ENCODE assay signal across 9 mouse cellular contexts in the genomic region with DNA sequence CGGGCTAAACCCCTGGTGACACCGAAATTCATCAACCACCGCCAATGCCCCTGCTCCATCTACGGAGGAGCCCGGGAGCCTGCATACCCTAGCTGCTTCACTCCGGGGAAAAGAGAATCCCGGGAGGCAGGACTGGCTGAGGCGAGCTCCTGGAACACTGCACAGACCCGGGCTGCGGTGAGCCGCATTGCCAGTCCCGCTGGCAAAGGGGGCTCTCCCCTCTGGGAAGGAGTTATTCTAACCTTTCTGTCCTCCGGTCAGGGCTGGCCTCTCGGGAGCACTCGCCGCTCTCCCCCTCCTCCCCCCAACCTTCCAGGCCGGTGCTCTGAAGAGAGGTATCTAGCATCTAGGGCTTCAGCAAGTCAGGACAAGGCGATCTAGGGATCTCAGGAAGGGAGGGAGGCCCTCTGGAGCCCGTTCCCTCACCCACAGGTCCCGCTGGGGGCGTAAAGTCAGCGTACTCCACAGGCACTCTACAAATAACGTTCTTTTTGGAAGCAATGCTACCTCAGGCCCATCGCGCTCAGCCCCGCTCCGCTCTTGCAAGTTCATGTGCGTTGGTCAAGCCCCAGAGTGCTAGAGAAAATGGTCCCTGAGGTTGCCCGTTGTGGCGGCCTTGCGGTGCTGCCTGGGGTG. TPM values are rescaled to one million over a fixed set of nuclear protein-coding genes. Genes with fewer than 3 reads are reported as not detected.
DNase-seq lines count a peak whose midpoint lies in the region; ATAC-seq and TF ChIP-seq lines count a peak whose summit lies in the region.
"Had no signal": no experiment of that assay in that cellular context is flagged by ENCODE, and none has a peak within 500 bp of the region (broad histone marks: within the 10 kb centered on the region; RNA-seq: fewer than 3 reads in every experiment).

No protein-coding gene starts in this region.

- TF ChIP-seq CTCF in lung, adult 2 months (IDR thresholded peaks at IDR 0.05; ENCODE audit: insufficient read depth, low read length): no peak

- ATAC-seq in lung, embryonic 15.5 days (ENCODE audit: borderline replicate concordance, extremely low read depth, low FRiP score, low TSS enrichment): no peak
- ATAC-seq in embryonic facial prominence, embryonic 13.5 days (ENCODE audit: insufficient number of reproducible peaks, insufficient read depth, low FRiP score, low TSS enrichment, low read depth): peak; percentile 61; the same call in 1 of the 2 replicates
- no peak for ATAC-seq in neural tube, embryonic 15.5 days (ENCODE audit: low FRiP score)

- H3K36me3 ChIP-seq in lung, embryonic 15.5 days: no peaks in the 10 kb centered on the region
- no peaks in the 10 kb centered on the region for H3K36me3 ChIP-seq in embryonic facial prominence, embryonic 13.5 days
- peaks cover 33% of the 10 kb centered on the region for H3K36me3 ChIP-seq in limb, embryonic 10.5 days
- H3K36me3 ChIP-seq in neural tube, embryonic 15.5 days: no peaks in the 10 kb centered on the region

- H3K4me1 ChIP-seq in lung, embryonic 15.5 days: peaks cover 10% of the 10 kb centered on the region; the same call in 1 of the 2 replicates
- no peaks in the 10 kb centered on the region for H3K4me1 ChIP-seq in lung, adult 2 months (ENCODE audit: control insufficient read depth, insufficient read depth, low read length)
- H3K4me1 ChIP-seq in embryonic facial prominence, embryonic 13.5 days: peaks cover 60% of the 10 kb centered on the region
- peaks cover 100% of the 10 kb centered on the region for H3K4me1 ChIP-seq in limb, embryonic 10.5 days
- H3K4me1 ChIP-seq in neural tube, embryonic 15.5 days: peaks cover 67% of the 10 kb centered on the region

- H3K27me3 ChIP-seq in lung, embryonic 15.5 days: peaks cover 100% of the 10 kb centered on the region
- H3K27me3 ChIP-seq in embryonic facial prominence, embryonic 13.5 days: peaks cover 98% of the 10 kb centered on the region
- peaks cover 84% of the 10 kb centered on the region for H3K27me3 ChIP-seq in limb, embryonic 10.5 days (ENCODE audit: low read depth, poor library complexity, severe bottlenecking)
- H3K27me3 ChIP-seq in neural tube, embryonic 15.5 days (replicated peaks): peaks cover 88% of the 10 kb centered on the region

- 2% methylated on average over 31 of the region's 31 CpGs for WGBS in lung, embryonic 15.5 days
- WGBS in lung, adult 2 months: 4% methylated on average over 31 of the region's 31 CpGs
- WGBS in embryonic facial prominence, embryonic 13.5 days: 2% methylated on average over 31 of the region's 31 CpGs
- under 1% methylated on average over 31 of the region's 31 CpGs for WGBS in limb, embryonic 10.5 days
- 2% methylated on average over 31 of the region's 31 CpGs for WGBS in neural tube, embryonic 15.5 days

- H3K4me2 ChIP-seq in lung, embryonic 15.5 days: 0 out of 2 replicates have a peak overlapping the region, but pooled peaks have one; percentile 11
- H3K4me2 ChIP-seq in embryonic facial prominence, embryonic 13.5 days: peak overlapping the region; percentile 58
- H3K4me2 ChIP-seq in neural tube, embryonic 15.5 days: peak overlapping the region; percentile 58

- TF ChIP-seq POLR2A in lung, adult 2 months (IDR thresholded peaks at IDR 0.05; ENCODE audit: borderline replicate concordance, extremely low read depth, low read depth, low read length): no peak

- no peak overlapping the region for H3K9ac ChIP-seq in lung, embryonic 15.5 days
- H3K9ac ChIP-seq in embryonic facial prominence, embryonic 13.5 days: peak overlapping the region; percentile 61
- peak overlapping the region; percentile 43 for H3K9ac ChIP-seq in neural tube, embryonic 15.5 days (replicated peaks)

- H3K9me3 ChIP-seq in lung, embryonic 15.5 days: no peaks in the 10 kb centered on the region
- no peaks in the 10 kb centered on the region for H3K9me3 ChIP-seq in embryonic facial prominence, embryonic 13.5 days
- no peaks in the 10 kb centered on the region for H3K9me3 ChIP-seq in limb, embryonic 10.5 days (replicated peaks)
- no peaks in the 10 kb centered on the region for H3K9me3 ChIP-seq in neural tube, embryonic 15.5 days (replicated peaks)

- no peak for DNase-seq in lung, adult 2 months
- DNase-seq in limb, embryonic 10.5 days (ENCODE audit: low spot score): peak; percentile 80
- DNase-seq in ovary, postnatal 36 days (ENCODE audit: low spot score): no peak
- no peak for DNase-seq in ovary, postnatal 14 days (ENCODE audit: low spot score)
- DNase-seq: thymus, postnatal 25 days had no signal

- H3K27ac ChIP-seq in lung, embryonic 15.5 days: no peak overlapping the region
- H3K27ac ChIP-seq in embryonic facial prominence, embryonic 13.5 days: no peak overlapping the region
- H3K27ac ChIP-seq in limb, embryonic 10.5 days: peak overlapping the region; percentile 93
- H3K27ac ChIP-seq in neural tube, embryonic 15.5 days (replicated peaks): peak overlapping the region; percentile 60
- H3K27ac ChIP-seq: layer of hippocampus, adult 2 months had no signal

- H3K4me3 ChIP-seq in lung, embryonic 15.5 days: no peak overlapping the region
- H3K4me3 ChIP-seq in lung, adult 2 months (replicated peaks; ENCODE audit: extremely low read depth, low read depth, low read length): no peak overlapping the region
- peak overlapping the region; percentile 31 for H3K4me3 ChIP-seq in embryonic facial prominence, embryonic 13.5 days
- H3K4me3 ChIP-seq in limb, embryonic 10.5 days: peak overlapping the region; percentile 79
- H3K4me3 ChIP-seq in neural tube, embryonic 15.5 days (replicated peaks): peak overlapping the region; percentile 25
- H3K4me3 ChIP-seq: layer of hippocampus, adult 2 months had no signal

RNA-seq across cellular contexts. Expression of a gene that starts 8.5 kb away (rescaled TPM):
- 0.09 TPM in 1 of 2 replicates, not detected in the other for polyA plus RNA-seq in lung, embryonic 15.5 days (2015; fragmentation: Nextera tagmentation; extraction: Ambion mirVana)
- 0.16 and 0.31 TPM in 2 replicates for polyA plus RNA-seq in lung, adult 2 months (2012; rRNA removed)
- 0.55 TPM in 2 replicates for polyA plus RNA-seq in embryonic facial prominence, embryonic 13.5 days (2015; fragmentation: Nextera tagmentation; extraction: Ambion mirVana)
- polyA plus RNA-seq in limb, embryonic 10.5 days (2016; fragmentation: Nextera tagmentation; extraction: Ambion mirVana): 11.0 and 13.9 TPM in 2 replicates
- polyA plus RNA-seq in neural tube, embryonic 15.5 days (2015; fragmentation: Nextera tagmentation; extraction: Ambion mirVana): 7.9 and 8.5 TPM in 2 replicates

Comparison
In these comparisons a context has a peak if more than half of its experiments do, and no peak if none do; other contexts are left out.
1. H3K27ac ChIP-seq: peak in limb, embryonic 10.5 days (single experiment) and neural tube, embryonic 15.5 days (single experiment); none in lung, embryonic 15.5 days (single experiment) and embryonic facial prominence, embryonic 13.5 days (single experiment).
2. H3K4me3 ChIP-seq: peak in embryonic facial prominence, embryonic 13.5 days (single experiment), limb, embryonic 10.5 days (single experiment) and neural tube, embryonic 15.5 days (single experiment); none in lung, embryonic 15.5 days (single experiment) and lung, adult 2 months (single experiment).
3. Peak in every context shown above with its lines, with median percentiles within 50 percentile points of each other: H3K4me2 ChIP-seq.